Mouse (Mus musculus) frontal cortex, postnatal 36 days (tissue): Measurements from ENCODE around the gene Bex6.
A peak's percentile ranks its signal among the peaks of the same experiment; 100 is the strongest.

Source experiments
- DNase-seq, 2 experiments: peaks; one replicate each; pipeline ENCODE4 v3.0.0; 2022; ENCODE audit warnings: low spot score in 2 of 2

The Bex6 gene

GRCm38 (mm10) chr16:32179333-32179901 is at the start of gene Bex6:
Gene Bex6 (plus strand): TSS chr16:32179823.
- no peak for DNase-seq

DNA sequence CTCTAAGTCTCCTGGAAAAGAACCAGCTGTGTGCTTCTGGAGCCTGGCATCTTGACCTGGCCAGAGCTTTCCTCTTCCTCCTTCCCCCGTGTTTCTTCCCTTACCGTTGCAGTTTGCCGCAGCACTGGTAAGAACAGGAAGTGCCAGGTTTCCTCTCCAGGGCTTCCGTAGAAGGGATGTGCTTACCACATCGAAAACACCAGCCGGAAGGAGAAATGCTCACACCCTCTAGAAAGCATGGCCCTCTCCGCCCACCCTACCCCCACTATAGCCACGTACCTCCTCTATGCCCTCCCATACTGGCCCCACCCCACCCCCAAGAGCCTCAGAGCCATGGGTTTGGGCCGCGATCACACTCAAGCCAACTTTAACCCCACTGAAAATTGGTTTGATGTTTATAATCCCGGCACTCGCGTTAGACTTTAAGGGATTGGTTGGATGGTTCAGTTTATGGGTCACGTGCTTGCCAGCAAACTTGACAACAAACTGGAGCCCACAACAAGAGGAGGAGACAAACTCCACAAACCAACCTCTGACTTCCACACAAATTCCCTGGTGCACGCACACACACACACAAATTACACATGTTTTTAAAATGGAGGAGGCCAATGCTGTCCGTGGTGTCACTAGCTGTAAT is 49.3 kb upstream of the Bex6 start:
- no peak for DNase-seq

GRCm38 (mm10) chr16:32133148-32133547 is 46.5 kb upstream of the Bex6 start:
- DNase-seq: no peak

GRCm38 (mm10) chr16:32135842-32136357 is 43.7 kb upstream of the Bex6 start:
- no peak for DNase-seq

DNA sequence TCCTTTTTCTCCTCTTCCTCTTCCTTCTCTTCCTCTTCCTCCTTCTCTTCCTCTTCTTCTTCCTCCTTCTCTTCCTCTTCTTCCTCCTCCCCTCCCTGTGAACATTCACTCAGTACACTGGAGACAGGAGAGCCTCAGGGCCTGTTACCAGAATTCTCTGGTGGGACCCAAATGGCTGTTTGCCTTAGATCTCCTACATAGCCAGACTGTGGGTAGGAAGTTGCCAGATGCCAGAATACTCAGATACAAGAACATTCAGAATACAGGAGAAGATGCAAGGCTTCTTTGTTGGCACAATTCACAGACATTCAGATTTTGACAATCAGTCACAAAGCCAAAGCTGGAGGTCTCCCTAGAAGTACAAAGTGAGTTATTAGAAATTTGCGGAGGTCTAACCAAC is 40.7 kb upstream of the Bex6 start:
- DNase-seq: peak in 1 of 2 experiments; percentile 37

GRCm38 (mm10) chr16:32143766-32144165 is 35.9 kb upstream of the Bex6 start:
- no peak for DNase-seq

- DNase-seq: no peak
Measured at GRCm38 (mm10) chr16:32144592-32144991, 35.0 kb upstream of the Bex6 start.

DNA sequence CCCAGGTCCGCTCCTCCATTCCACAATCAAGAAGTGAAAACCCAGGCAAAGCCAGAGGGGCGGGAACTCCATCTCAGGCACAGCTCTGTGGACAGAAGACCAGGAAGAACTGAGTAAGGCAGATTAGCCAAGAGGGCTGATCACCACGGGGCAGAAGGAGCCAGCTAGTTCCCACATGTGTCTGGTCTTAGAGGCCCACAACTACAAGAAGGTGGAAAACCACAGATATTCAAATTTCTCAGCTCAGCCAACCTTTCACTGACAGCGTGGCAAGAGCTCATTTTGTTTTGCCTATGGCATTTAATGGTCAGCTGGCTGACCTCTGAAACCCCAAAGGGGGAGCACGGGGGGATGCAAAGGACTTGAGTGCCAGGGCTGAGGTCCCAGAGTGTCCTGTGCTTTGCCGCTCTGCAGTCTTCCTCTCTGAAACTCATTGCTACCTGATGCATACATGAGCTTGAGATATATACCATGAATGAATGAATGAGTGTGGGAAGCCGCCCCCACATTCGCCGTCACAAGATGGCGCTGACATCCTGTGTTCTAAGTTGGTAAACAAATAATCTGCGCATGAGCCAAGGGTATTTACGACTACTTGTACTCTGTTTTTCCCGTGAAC is 31.9 kb upstream of the Bex6 start:
- DNase-seq: no peak

GRCm38 (mm10) chr16:32153976-32154375 is 25.6 kb upstream of the Bex6 start:
- DNase-seq: no peak

DNA sequence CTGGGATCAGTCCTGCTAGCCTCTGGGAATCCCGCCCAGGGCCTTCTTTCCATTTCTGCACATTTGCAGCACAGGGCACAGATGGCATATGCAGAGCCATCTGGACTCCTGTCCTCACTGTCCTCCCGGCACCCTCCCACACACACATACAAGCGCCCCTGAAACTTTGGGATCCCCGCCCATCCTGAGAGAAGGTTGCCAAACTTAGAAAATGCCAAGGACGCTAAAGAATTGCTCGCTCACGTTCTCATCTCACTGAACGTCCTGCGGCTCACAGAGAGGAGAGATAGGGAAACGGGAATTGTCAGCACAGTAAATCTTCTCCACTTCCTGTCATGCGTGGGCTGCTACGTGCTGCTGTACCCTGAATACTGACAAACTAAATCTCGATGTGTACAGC is 25.2 kb upstream of the Bex6 start:
- DNase-seq: peak; percentile 80 to 89

DNA sequence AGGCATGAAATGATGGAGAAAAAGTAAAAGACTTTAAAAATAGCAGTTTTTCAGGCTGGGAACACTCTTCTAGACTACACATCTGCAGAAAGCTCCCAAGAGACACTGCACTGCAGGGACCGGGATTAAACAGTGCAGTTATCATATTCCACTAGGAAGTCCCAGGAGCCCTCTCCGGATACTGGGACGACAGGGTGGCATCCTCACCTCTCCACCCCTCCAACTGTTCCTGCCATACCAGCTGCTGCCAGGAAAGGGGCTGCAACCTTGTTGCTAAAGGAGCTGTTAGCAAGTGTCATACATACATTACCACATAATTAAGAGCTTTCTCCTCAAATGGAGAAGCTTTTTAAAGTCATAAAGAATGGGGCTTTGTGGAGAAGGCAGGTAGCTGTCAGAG is 22.9 kb upstream of the Bex6 start:
- peak in 1 of 2 experiments; percentile 20 for DNase-seq

DNA sequence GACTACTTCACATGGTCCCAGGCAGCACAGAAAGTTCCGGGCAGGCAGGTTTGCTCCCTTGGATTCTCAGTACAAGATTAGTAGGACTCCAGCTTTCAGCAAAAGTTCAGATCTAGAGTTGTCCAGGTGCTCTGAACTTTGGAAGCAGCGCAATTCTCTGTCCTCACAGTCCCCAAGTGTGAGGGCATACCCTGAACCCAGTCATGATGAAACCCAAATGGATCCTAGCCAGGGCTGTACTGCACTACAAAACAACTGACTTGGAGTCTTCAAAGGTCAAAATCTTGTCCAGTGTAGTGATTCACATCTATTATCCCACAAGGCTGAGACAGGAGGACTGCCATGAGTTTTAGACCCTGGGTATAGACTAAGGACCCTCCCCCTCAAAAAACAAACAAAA is 22.3 kb upstream of the Bex6 start:
- no peak for DNase-seq

GRCm38 (mm10) chr16:32158966-32159365 is 20.7 kb upstream of the Bex6 start:
- DNase-seq: no peak

DNA sequence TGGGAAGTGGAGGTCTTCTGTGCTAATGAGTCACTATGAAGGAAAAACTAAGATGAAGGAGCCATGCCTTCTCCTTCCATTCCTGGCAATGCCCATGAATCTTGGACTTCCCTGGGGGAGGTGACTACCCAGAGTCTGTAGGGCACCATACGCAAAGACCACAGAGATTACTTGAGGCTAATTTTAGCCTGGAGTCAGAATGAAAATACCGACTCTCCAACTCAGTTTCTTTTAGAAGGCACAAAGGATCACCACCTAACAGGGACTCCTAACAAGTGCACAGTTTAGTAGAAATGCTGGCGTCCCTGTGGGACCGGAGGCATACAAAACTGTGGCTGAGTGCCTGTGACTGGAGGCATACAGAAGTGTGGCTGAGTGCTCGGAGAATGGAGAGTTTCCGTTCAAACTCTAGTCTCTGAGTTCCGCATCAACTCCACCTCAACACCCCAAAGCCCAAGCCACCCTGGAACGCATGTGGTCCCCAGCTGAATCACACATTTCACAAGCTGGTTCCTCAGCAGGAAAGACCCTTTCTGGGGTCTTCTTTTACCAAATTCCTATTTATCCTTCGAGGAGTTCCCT is 18.8 kb upstream of the Bex6 start:
- DNase-seq: no peak

GRCm38 (mm10) chr16:32163392-32163791 is 16.2 kb upstream of the Bex6 start:
- no peak for DNase-seq

GRCm38 (mm10) chr16:32163891-32164290 is 15.7 kb upstream of the Bex6 start:
- DNase-seq: no peak

DNA sequence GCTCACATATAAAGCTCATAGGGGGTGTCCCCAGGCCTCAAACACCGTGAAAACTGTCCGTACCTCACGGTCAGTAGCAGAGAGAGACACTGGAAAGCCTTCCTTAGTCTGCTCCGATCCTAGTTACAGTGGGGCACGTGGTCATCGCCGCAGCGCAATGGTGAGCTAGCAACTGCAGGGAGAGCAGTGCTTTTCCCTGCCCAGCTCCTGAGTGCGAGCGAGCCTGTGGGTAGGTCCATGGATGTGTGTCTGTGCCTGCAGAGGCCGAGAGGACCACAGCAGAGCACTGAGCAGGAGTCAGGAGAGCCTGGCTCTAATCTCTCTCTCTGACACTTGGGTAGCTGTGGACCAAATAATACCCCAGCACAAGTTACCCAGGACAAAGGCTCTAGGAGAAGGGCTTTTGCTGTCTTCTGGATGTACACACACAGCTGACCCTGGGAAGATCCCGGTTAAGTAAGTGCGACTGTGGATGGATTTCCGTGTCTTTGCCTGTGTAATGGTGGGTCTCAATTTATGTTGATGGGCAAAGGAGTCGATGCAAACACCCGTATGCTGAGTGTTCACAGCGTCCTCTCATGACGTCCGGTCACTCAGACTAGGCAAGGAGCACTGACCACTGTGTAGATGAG is 15.1 kb upstream of the Bex6 start:
- DNase-seq: no peak

GRCm38 (mm10) chr16:32165281-32165821 is 14.3 kb upstream of the Bex6 start, which contains the start of gene Nrros:
Gene Nrros (minus strand): TSS chr16:32165594.
- DNase-seq: peak; percentile 63 to 65

DNA sequence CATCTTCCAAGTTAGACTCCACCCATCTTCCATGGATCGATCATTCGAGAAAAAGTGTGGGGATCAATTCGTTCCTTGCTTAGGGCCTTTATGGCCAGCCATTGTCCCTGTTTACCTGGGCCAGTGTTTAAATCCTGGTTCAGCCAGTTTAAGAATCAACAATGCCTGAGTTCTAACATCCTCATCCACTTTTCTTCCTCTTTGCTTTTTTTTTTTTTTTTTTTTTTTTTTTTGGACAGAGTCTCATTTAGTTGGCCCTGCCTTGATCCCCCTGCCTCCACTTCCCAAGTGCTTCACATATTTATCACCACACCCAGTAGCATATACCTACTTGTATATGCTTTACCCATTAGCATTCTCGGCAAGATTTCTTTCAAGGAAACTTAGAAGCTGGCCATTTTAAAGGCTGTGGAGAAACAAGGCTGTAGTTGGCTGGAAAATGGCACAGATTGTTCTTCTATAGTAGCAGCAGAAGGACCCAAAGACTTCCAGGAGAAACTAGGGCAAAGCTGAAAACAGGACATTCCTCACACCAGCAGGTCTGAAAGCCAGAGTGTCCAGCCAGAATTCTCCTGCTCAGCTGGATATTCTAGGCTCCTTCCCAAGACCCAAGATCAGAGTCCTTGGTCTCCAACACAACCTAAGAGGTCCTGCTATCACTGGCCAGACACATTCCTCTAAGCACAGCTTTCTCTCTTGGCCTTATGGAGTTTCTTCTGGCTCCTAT is 11.6 kb upstream of the Bex6 start:
- DNase-seq: peak in 1 of 2 experiments; percentile 34

DNA sequence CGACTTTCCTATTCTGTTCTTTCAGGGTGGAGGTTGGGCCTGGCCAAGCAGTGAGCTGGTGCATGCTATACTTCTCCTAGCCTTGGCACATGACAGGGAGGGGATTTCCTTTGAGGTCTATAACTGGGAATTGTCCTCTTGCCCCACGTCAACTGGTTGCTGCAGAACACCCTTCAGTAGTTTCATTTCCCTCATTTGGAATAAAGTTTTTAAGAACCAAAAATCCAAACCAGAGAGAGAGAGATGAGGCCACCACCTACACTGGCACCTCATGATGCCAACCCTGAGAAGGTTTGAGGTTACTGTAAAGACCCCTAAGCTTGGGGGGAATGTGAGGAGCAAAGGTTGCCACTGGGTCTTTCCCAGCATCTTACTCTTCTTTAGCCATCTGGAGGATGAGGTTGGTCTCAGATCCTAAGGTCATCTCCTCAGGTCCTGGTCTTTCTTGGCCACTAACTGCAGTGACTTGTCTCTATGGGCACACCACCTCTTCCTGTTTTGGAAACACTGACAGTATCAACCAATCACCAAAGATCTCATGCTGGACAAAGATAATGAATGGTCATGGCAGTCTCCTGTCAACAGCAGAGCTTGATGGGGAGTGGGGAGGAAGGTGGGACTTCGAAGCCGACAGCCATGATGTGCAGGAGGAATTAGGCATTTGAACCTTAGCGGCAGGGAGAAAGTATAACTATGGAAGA is 8.4 kb upstream of the Bex6 start:
- DNase-seq: no peak

- no peak for DNase-seq
Measured at GRCm38 (mm10) chr16:32173401-32173800, 6.2 kb upstream of the Bex6 start.
